Mouse (Mus musculus) intestine, embryonic 15.5 days (tissue): ENCODE data around the gene Akap2. TPM values are rescaled to one million over a fixed set of nuclear protein-coding genes. Genes with fewer than 3 reads are reported as not detected.

Experiments used
- ATAC-seq: fragments of 200-750 bp; cut with Nextera tagmentation; 2 replicates; pipeline ENCODE4 v1.8.0; 2017; ENCODE audit warnings: moderate TSS enrichment, moderate library complexity
- H3K27ac ChIP-seq: fragments of 300-500 bp; sonication (generic); 2 replicates; pipeline ENCODE4 v1.5.1; 2015; ENCODE audit warnings: mild to moderate bottlenecking, inconsistent platforms
- H3K27me3 ChIP-seq: fragments of 300-500 bp; sonication (generic); replicated peaks from 2 replicates; pipeline ENCODE4 v1.6.1; 2015; ENCODE audit warnings: inconsistent platforms
- H3K36me3 ChIP-seq: fragments of 300-500 bp; sonication (generic); 2 replicates; pipeline ENCODE4 v1.6.1; 2015; ENCODE audit warnings: inconsistent platforms
- H3K4me1 ChIP-seq: fragments of 300-500 bp; sonication (generic); replicated peaks from 2 replicates; pipeline ENCODE4 v1.6.1; 2015; ENCODE audit warnings: inconsistent platforms
- H3K4me2 ChIP-seq: fragments of 300-500 bp; sonication (generic); replicated peaks from 2 replicates; pipeline ENCODE4 v1.6.1; 2015; ENCODE audit warnings: mild to moderate bottlenecking, inconsistent platforms
- H3K4me3 ChIP-seq: fragments of 300-500 bp; sonication (generic); replicated peaks from 2 replicates; pipeline ENCODE4 v1.5.1; 2015; ENCODE audit warnings: inconsistent platforms
- H3K9ac ChIP-seq: fragments of 300-500 bp; sonication (generic); 2 replicates; pipeline ENCODE4 v1.6.1; 2015; ENCODE audit warnings: inconsistent platforms
- H3K9me3 ChIP-seq: fragments of 300-500 bp; sonication (generic); 2 replicates; pipeline ENCODE4 v1.6.1; 2016; ENCODE audit warnings: inconsistent platforms
- WGBS: fragments of 180-500 bp; shearing (Covaris S2); methylation state at CpG from one replicate; pipeline ENCODE4 v1.1.7; 2015; 5-methylcytosine and 5-hydroxymethylcytosine counted together
- polyA plus RNA-seq: library from polyadenylated mRNA; unstranded; fragments of >200 nt; fragmentation: Nextera tagmentation; extraction: Ambion mirVana; gene quantifications from 2 replicates; pipeline ENCODE4 v1.2.1, GENCODE M21; 2015

Gene Akap2
- polyA plus RNA-seq, 1 experiment from 2014 or later: 22.5 TPM

DNA sequence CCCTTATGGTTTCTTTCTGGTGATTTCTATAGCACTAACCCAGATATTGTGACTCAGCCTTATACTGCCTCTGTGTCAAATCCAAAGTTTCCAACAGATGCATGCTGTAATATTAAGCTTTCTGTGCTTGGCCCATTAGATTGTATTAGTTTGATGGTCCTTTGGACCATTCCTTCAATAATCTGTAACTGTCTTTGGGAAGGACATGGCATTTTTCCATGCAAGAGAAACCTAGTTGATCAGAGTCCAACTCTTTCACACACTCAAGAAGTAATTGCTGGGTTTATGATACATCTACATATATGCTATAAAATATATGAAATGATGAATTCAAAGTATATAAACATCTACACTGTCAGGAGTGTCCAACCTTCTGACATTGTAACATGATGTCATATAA, 1.6 kb upstream of the Akap2 start:
- no peak for ATAC-seq
- Histone ChIP-seq H3K9ac (no peak overlapping the region), H3K4me2 (no peak overlapping the region), H3K4me3 (no peak overlapping the region), H3K9me3 (no peaks in the 10 kb centered on the region), H3K27me3 (no peaks in the 10 kb centered on the region), H3K27ac (no peak overlapping the region), H3K36me3 (no peaks in the 10 kb centered on the region), H3K4me1 (no peaks in the 10 kb centered on the region)

DNA sequence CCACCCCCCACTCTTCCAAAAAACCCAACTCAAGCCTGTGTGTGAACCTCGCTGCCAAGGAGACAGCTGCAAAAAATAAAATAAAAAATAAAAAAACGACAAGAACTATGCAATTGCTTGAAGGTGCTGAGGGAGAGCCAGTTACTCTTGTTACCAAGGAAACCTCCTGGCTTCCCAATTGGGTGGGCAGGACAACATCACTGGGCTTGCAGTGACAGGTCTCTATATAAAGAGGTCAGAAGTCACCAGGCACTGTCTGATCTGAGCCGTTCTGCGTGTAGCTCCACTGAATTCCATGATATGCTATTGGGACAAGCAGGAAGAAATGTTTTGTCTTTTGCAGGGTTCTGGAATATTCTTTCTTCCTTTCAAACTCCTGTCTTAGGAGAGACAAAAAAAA, 722 bp upstream of the Akap2 start:
- H3K27me3 ChIP-seq: no peaks in the 10 kb centered on the region
- H3K4me2 ChIP-seq: no peak overlapping the region
- H3K27ac ChIP-seq: no peak overlapping the region
- H3K9me3 ChIP-seq: no peaks in the 10 kb centered on the region
- 27% methylated on average over 4 of the region's 4 CpGs for WGBS
- H3K4me1 ChIP-seq: no peaks in the 10 kb centered on the region
- no peaks in the 10 kb centered on the region for H3K36me3 ChIP-seq
- no peak for ATAC-seq
- no peak overlapping the region for H3K4me3 ChIP-seq
- H3K9ac ChIP-seq: no peak overlapping the region

DNA sequence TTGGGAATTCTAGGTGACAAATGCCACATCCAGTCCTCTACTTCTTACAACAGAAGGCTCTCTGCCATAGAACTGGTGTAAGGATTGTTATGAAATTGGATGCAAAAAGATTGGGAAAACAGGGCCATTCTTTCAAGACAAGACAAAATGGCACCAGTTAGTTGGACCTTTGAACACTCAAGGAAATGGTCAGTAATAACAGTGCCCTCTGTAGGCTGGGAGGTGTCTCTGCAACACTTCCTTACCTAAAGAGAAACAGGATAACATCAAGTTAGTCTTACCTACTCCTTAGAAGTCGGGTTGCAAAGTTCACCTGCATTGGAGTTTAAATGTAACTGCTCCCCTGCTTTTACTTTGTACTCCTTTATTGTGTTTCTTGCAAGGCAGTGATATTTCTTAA, 1.9 kb downstream of the Akap2 start:
- H3K27me3 ChIP-seq: no peaks in the 10 kb centered on the region

DNA sequence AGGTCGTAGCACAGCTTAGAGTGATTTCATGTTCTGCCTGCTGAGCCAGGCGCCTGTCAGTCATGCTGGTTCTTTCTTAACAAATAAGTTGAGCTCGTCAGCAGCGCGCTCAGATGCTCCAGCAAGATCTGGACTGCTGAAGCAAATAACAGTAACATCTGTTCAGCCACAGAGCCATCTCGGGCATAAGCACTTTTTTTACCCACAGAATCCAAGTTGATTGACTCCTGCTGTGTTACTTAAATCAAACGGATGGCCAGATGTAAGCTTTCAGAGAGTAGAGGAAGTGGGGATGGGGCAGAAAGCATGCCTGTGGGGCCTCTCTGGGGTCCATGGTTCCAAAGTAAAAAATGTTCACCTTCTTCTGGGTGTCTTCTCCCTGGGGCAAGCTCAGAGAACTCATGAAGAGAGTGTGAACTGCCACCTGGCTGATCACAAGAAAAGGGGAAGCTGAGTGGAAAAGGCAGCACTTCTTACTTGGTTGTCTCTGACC, 3.5 kb downstream of the Akap2 start:
- WGBS: 40% methylated on average over 7 of the region's 7 CpGs

More for the DNA sequence above, 1.9 kb downstream of the Akap2 start:
- no peaks in the 10 kb centered on the region for H3K9me3 ChIP-seq
- H3K4me2 ChIP-seq: no peak overlapping the region
- no peak overlapping the region for H3K9ac ChIP-seq
- no peak overlapping the region for H3K27ac ChIP-seq
- 83% methylated on average over 1 of the region's 1 CpGs for WGBS
- no peaks in the 10 kb centered on the region for H3K36me3 ChIP-seq
- no peak overlapping the region for H3K4me3 ChIP-seq
- no peak for ATAC-seq
- H3K4me1 ChIP-seq: no peaks in the 10 kb centered on the region

DNA sequence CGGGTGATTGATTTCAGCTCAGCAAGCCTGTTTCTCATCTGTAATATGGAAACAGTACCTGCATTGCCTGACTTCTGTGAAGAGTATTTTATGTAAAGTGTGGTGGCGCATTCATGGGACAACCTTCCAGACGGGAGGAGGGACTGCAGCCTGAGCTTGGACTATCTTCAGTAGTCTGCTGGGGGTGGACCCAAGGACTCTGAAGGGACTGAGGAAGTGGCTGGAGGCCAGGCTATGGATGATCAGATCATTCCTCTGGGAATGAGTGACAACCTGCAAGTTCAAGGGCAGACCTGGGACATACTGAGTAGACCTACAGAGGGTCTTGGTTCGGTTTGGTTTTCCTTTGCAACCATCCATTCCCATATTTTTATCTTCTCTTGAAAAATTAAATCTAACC, 4.8 kb downstream of the Akap2 start:
- Histone ChIP-seq H3K4me3 (no peak overlapping the region), H3K9me3 (no peaks in the 10 kb centered on the region), H3K36me3 (no peaks in the 10 kb centered on the region), H3K4me1 (no peaks in the 10 kb centered on the region), H3K4me2 (no peak overlapping the region), H3K9ac (no peak overlapping the region), H3K27ac (no peak overlapping the region), H3K27me3 (no peaks in the 10 kb centered on the region)
- no peak for ATAC-seq
- WGBS: 80% methylated on average over 4 of the region's 4 CpGs

More for the DNA sequence above, 3.5 kb downstream of the Akap2 start:
- Histone ChIP-seq H3K9ac (no peak overlapping the region), H3K27me3 (no peaks in the 10 kb centered on the region), H3K4me2 (no peak overlapping the region), H3K4me1 (no peaks in the 10 kb centered on the region), H3K27ac (no peak overlapping the region), H3K36me3 (no peaks in the 10 kb centered on the region), H3K4me3 (no peak overlapping the region), H3K9me3 (no peaks in the 10 kb centered on the region)
- ATAC-seq: no peak

DNA sequence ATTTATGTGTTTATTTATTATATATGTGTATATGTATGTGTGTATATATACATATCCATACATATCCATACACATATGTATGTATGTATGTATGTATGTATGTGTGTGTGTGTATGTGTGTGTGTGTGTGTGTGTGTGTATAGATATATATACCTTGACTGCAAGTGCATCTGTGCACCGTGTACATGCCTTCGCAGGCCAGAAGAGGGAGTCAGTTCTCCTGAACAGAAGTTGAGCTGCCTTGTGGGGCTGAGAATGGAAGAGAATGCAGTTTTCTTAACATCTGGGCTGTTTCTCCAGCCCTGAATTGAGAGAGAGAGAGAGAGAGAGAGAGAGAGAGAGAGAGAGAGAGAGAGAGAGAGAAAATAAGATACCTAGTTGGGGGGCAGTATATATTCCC, 6.2 kb downstream of the Akap2 start:
- Histone ChIP-seq H3K4me2 (no peak overlapping the region), H3K9ac (no peak overlapping the region), H3K9me3 (no peaks in the 10 kb centered on the region), H3K4me3 (no peak overlapping the region), H3K27me3 (no peaks in the 10 kb centered on the region), H3K4me1 (no peaks in the 10 kb centered on the region), H3K36me3 (no peaks in the 10 kb centered on the region), H3K27ac (no peak overlapping the region)
- ATAC-seq: no peak
- WGBS: 64% methylated on average over 2 of the region's 2 CpGs

DNA sequence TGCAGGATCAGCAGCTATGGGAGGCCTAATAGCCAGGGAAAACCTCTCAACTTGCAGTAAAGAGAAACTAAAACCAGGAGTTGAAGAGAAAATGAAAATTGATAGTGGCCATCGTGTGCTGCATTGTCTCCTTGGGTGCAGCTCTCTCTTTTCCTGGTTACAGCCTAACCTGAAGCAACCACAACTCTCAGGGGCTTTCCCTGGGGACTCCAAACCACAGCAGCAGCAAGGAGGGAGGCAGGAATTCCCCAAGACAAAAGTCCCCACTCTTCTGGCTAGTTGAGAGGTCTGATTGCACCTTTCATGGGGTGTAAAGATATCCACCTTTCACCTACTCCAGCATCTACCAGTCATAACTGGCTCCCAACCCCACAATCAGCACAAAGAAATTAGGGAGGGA, 8.1 kb downstream of the Akap2 start:
- Histone ChIP-seq H3K27ac (no peak overlapping the region), H3K4me1 (no peaks in the 10 kb centered on the region), H3K4me2 (no peak overlapping the region), H3K27me3 (no peaks in the 10 kb centered on the region), H3K36me3 (no peaks in the 10 kb centered on the region), H3K9ac (no peak overlapping the region), H3K4me3 (no peak overlapping the region), H3K9me3 (no peaks in the 10 kb centered on the region)
- 67% methylated on average over 1 of the region's 1 CpGs for WGBS
- no peak for ATAC-seq

DNA sequence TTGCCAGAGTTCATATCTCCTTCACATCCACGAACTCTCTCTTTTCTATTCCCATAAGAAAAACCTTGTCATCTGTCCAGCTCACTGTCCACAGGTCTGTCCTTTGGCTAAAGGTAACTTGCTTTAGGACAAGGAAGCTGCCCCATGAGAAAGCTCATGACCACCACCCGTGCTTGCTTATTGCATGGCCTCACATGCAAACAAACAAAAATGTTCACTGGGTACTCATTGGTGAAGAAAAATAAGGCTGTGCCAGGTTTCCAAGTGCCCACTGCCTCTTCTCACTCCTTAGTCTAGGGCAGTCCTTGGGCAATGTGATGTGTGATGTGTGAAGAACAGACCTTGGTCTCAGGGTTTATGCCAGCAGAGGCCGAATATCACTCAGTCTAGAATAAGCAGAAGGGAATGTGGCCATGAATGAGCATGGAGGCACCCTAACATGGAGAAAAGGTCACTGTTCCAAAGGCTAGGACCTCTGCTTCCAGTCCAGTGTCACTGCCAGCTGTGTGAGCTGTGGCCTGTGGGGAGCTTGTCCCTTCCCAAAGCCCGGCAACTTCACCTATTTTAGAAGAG, 11.2 kb downstream of the Akap2 start:
- Histone ChIP-seq H3K4me3 (no peak overlapping the region), H3K4me1 (no peaks in the 10 kb centered on the region), H3K9me3 (no peaks in the 10 kb centered on the region), H3K4me2 (no peak overlapping the region), H3K27ac (no peak overlapping the region), H3K27me3 (no peaks in the 10 kb centered on the region), H3K36me3 (no peaks in the 10 kb centered on the region), H3K9ac (no peak overlapping the region)
- WGBS: 84% methylated on average over 4 of the region's 4 CpGs
- no peak for ATAC-seq

DNA sequence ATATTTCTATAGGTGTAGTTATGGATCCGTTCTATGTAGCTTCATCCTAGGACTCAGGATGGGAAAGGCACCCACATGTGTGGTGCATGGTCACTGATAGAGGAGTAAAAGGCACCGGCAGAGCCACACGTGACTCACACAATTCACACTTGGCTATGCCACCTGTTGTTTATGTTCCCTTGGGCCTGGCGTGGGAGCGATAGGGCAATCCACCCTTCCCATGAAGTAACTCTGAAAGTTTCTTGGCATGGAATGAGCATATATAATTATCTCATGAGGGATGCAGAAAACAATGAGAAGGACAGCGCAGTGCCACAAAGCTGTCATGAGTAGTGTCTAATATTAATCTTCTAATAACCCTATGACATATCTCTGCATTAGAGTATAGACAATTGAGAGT, 12.6 kb downstream of the Akap2 start:
- H3K4me3 ChIP-seq: no peak overlapping the region
- H3K27me3 ChIP-seq: no peaks in the 10 kb centered on the region
- H3K36me3 ChIP-seq: no peaks in the 10 kb centered on the region
- no peak overlapping the region for H3K9ac ChIP-seq
- H3K9me3 ChIP-seq: no peaks in the 10 kb centered on the region
- no peak overlapping the region for H3K27ac ChIP-seq
- ATAC-seq: no peak
- no peaks in the 10 kb centered on the region for H3K4me1 ChIP-seq
- no peak overlapping the region for H3K4me2 ChIP-seq
- WGBS: 87% methylated on average over 6 of the region's 6 CpGs

DNA sequence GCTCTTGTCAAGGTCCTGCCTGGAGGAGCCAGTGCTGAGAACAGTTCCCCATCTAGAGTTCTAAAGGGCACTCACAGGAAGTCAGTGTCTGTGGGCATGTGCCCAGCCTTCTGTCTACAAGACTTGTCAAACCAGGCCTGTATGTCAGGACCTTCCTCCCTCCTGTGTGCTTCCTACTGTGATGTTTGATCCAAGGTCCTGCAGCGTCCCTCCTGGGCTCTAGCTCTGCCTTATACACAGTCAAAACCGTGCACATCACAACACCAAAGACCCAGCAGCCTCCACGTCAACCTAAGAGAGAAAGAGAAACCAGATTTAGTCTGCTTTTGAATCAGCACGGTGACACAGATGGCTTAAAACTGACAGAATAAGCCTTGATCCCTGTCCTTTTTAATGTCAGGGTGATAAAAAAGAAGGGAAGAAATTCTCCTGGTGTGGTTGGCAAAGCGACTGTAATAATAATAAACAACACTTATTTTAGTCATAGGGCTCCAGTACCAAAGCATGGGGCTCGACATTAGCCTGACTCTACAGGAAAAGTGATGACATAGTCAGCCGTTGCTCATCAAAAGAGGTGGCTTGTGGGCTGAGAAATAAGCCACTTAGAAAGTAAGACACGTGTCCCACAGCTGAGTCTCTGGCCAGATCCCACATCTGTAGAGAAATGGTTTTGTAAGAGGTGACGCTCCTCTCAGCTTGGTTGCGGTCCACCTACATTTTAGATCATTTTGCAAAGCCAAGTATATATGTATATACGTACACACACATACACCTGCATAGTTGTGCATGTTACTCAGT, 13.5 kb downstream of the Akap2 start:
- Histone ChIP-seq H3K36me3 (no peaks in the 10 kb centered on the region), H3K27ac (no peak overlapping the region), H3K4me3 (no peak overlapping the region), H3K9me3 (no peaks in the 10 kb centered on the region), H3K9ac (no peak overlapping the region), H3K4me2 (no peak overlapping the region), H3K4me1 (no peaks in the 10 kb centered on the region), H3K27me3 (no peaks in the 10 kb centered on the region)
- WGBS: 77% methylated on average over 11 of the region's 11 CpGs
- ATAC-seq: no peak

DNA sequence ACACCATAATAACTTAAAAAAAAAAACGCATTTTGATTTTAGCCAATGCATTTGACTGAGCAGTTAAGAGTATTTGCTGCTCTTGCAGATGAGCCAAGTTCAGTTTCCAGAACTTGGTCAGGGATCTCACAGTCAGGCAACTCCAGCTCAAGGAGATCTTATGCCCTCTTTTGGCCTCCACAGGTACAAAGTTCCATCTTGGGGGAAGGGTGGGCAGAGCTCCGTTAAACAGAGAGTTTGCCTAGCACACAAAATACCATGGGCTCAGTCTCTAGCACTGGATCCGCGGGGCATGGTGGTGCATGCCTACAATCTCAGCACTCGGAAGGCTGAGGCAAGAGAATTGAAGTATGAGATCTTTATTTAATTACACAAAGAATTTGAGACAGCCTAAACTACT, 14.9 kb downstream of the Akap2 start:
- ATAC-seq: no peak
- Histone ChIP-seq H3K36me3 (no peaks in the 10 kb centered on the region), H3K4me2 (no peak overlapping the region), H3K4me3 (no peak overlapping the region), H3K27ac (no peak overlapping the region), H3K4me1 (no peaks in the 10 kb centered on the region), H3K27me3 (no peaks in the 10 kb centered on the region), H3K9me3 (no peaks in the 10 kb centered on the region), H3K9ac (no peak overlapping the region)
- 77% methylated on average over 5 of the region's 5 CpGs for WGBS

DNA sequence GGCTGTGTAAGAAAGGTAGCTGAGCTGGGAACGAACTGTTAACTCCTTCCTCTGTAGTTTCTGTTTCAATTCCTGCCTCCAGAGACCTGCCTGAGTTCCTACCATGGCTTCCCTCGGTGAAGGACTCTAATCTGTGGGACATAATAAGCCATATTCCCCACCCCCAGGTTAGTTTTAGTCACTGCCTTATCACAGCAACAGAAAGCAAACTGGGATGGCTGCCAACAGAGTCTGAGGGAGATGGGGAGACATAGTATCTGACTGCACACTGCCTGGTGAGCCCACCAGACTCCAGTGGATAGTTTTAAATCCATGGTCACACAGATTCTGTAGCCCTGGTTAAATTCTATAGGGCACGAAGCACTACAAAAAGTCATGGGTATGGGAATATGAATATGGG, 16.0 kb downstream of the Akap2 start:
- ATAC-seq: 0 out of 2 replicates have a peak, but pooled peaks have one; percentile 25
- 72% methylated on average over 3 of the region's 3 CpGs for WGBS
- Histone ChIP-seq H3K36me3 (no peaks in the 10 kb centered on the region), H3K9me3 (no peaks in the 10 kb centered on the region), H3K4me2 (no peak overlapping the region), H3K27ac (no peak overlapping the region), H3K27me3 (no peaks in the 10 kb centered on the region), H3K4me1 (no peaks in the 10 kb centered on the region), H3K9ac (no peak overlapping the region), H3K4me3 (no peak overlapping the region)

DNA sequence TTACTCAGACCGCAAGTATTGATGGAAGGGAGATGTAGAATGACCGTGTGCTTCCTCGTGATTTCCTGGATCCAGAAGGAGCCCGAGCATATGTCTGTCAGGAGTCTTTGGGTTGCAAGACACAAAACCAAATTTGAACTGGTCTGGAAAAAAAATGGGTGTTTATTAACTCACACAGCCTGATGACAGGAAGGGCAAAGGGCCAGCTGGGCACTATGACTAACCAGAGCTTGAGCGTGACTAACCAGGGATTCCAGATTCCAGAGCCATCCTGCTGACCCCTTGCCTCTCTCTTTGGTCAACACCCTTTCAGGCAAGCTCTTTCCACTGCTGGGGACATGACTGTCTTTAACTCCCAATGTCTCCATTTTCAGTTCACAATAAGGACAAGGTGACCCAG, 18.0 kb downstream of the Akap2 start:
- 84% methylated on average over 5 of the region's 5 CpGs for WGBS
- H3K27ac ChIP-seq: no peak overlapping the region
- no peaks in the 10 kb centered on the region for H3K36me3 ChIP-seq
- ATAC-seq: no peak
- no peak overlapping the region for H3K4me3 ChIP-seq
- H3K4me2 ChIP-seq: no peak overlapping the region
- H3K4me1 ChIP-seq: no peaks in the 10 kb centered on the region
- H3K9ac ChIP-seq: no peak overlapping the region
- no peaks in the 10 kb centered on the region for H3K9me3 ChIP-seq
- H3K27me3 ChIP-seq: no peaks in the 10 kb centered on the region
